Mouse (Mus musculus) forebrain, embryonic 16.5 days (tissue): ENCODE data around the gene AA986860. TPM values are rescaled to one million over a fixed set of nuclear protein-coding genes. Genes with fewer than 3 reads are reported as not detected.

ENCODE experiments used
- ATAC-seq: fragments of 200-750 bp; cut with Nextera tagmentation; 2 replicates; pipeline ENCODE4 v1.8.0; 2017; ENCODE audit warnings: mild to moderate bottlenecking, moderate library complexity
- H3K27ac ChIP-seq: fragments of 300-500 bp; sonication (generic); 2 replicates; pipeline ENCODE4 v1.5.1; 2014; ENCODE audit warnings: low read length, control low read depth
- H3K27me3 ChIP-seq: fragments of 300-500 bp; sonication (generic); replicated peaks from 2 replicates; pipeline ENCODE4 v1.6.1; 2014; ENCODE audit warnings: low read length; ENCODE audit not compliant: control insufficient read depth, insufficient read depth
- H3K36me3 ChIP-seq: fragments of 300-500 bp; sonication (generic); 2 replicates; pipeline ENCODE4 v1.6.1; 2014; ENCODE audit not compliant: control insufficient read depth, insufficient read depth
- H3K4me1 ChIP-seq: fragments of 300-500 bp; sonication (generic); replicated peaks from 2 replicates; pipeline ENCODE4 v1.6.1; 2014; ENCODE audit warnings: low read length; ENCODE audit not compliant: control insufficient read depth, insufficient read depth
- H3K4me2 ChIP-seq: fragments of 300-500 bp; sonication (generic); 2 replicates; pipeline ENCODE4 v1.6.1; 2014; ENCODE audit warnings: mild to moderate bottlenecking, low read length, control low read depth
- H3K4me3 ChIP-seq: fragments of 300-500 bp; sonication (generic); replicated peaks from 2 replicates; pipeline ENCODE4 v1.5.1; 2014; ENCODE audit warnings: mild to moderate bottlenecking, low read length, control low read depth
- H3K9ac ChIP-seq: fragments of 300-500 bp; sonication (generic); replicated peaks from 2 replicates; pipeline ENCODE4 v1.6.1; 2014; ENCODE audit warnings: low read depth, low read length, control low read depth
- H3K9me3 ChIP-seq: fragments of 300-500 bp; sonication (generic); 2 replicates; pipeline ENCODE4 v1.6.1; 2016; ENCODE audit warnings: low read length; ENCODE audit not compliant: control insufficient read depth
- WGBS: fragments of 180-500 bp; shearing (Covaris S2); extraction: QIAGEN DNeasy Blood & Tissue Kit; methylation state at CpG from one replicate; pipeline ENCODE4 v1.1.7; 2014; 5-methylcytosine and 5-hydroxymethylcytosine counted together
- polyA plus RNA-seq: library from polyadenylated mRNA; unstranded; fragments of >200 nt; fragmentation: Nextera tagmentation; extraction: Ambion mirVana; gene quantifications from 2 replicates; pipeline ENCODE4 v1.2.1, GENCODE M21; 2015

The AA986860 gene
- polyA plus RNA-seq, 1 experiment from 2014 or later, result 0.47 TPM

GRCm38 (mm10) chr1:130764027-130764461, 32.3 kb downstream of the AA986860 start:
- Histone ChIP-seq H3K27ac (no peak overlapping the region), H3K4me3 (no peak overlapping the region), H3K4me2 (no peak overlapping the region), H3K36me3 (no peaks in the 10 kb centered on the region), H3K9ac (no peak overlapping the region), H3K9me3 (no peaks in the 10 kb centered on the region), H3K4me1 (no peaks in the 10 kb centered on the region), H3K27me3 (no peaks in the 10 kb centered on the region)
- ATAC-seq, result no peak
- WGBS, result 89% methylated on average over 12 of the region's 12 CpGs

- no peaks in the 10 kb centered on the region for H3K9me3 ChIP-seq
- no peaks in the 10 kb centered on the region for H3K36me3 ChIP-seq
- no peak for ATAC-seq
- no peak overlapping the region for H3K4me2 ChIP-seq
- no peak overlapping the region for H3K27ac ChIP-seq
- H3K4me1 ChIP-seq, result no peaks in the 10 kb centered on the region
- no peak overlapping the region for H3K9ac ChIP-seq
- no peak overlapping the region for H3K4me3 ChIP-seq
- no peaks in the 10 kb centered on the region for H3K27me3 ChIP-seq
- WGBS, result 80% methylated on average over 5 of the region's 5 CpGs
These were observed 35.3 kb downstream of the AA986860 start for GRCm38 (mm10) chr1:130767066-130767465.

GRCm38 (mm10) chr1:130769925-130770324, 38.1 kb downstream of the AA986860 start:
- Histone ChIP-seq H3K4me3 (no peak overlapping the region), H3K4me1 (no peaks in the 10 kb centered on the region), H3K9ac (no peak overlapping the region), H3K27ac (no peak overlapping the region), H3K27me3 (no peaks in the 10 kb centered on the region), H3K4me2 (no peak overlapping the region), H3K9me3 (no peaks in the 10 kb centered on the region), H3K36me3 (no peaks in the 10 kb centered on the region)
- ATAC-seq, result no peak
- 90% methylated on average over 2 of the region's 2 CpGs for WGBS

GRCm38 (mm10) chr1:130770487-130770886, 38.7 kb downstream of the AA986860 start:
- Histone ChIP-seq H3K4me2 (no peak overlapping the region), H3K9ac (no peak overlapping the region), H3K27ac (no peak overlapping the region), H3K4me1 (no peaks in the 10 kb centered on the region), H3K4me3 (no peak overlapping the region), H3K9me3 (no peaks in the 10 kb centered on the region), H3K36me3 (no peaks in the 10 kb centered on the region), H3K27me3 (no peaks in the 10 kb centered on the region)
- 92% methylated on average over 4 of the region's 4 CpGs for WGBS
- no peak for ATAC-seq

DNA sequence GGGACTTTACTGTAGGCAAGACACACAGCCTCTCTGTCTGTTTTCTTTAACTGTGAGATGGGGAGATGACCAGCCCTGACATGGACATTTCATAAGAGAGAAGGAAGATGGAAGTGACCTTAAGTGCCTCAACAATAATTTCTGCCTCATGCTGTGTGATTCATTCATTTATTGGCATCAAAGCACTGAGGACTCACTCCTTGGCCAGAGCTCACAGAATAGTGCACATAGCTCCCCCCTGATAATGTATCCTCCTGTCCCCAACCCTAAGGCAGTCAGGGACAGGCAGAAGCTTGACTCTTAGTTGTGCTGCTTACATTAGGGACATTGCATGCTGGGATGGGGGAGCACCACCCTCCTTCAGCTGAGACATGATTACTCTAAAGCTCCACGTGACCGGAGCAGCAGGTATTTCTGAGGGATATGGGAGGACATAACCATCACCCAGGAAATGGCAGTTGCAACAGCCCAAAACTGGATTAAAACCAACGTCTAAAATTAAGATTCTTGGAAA, 39.3 kb downstream of the AA986860 start:
- Histone ChIP-seq H3K4me2 (no peak overlapping the region), H3K4me3 (no peak overlapping the region), H3K9ac (no peak overlapping the region), H3K4me1 (no peaks in the 10 kb centered on the region; the same call in 1 of the 2 replicates), H3K36me3 (no peaks in the 10 kb centered on the region), H3K27ac (no peak overlapping the region), H3K9me3 (no peaks in the 10 kb centered on the region), H3K27me3 (no peaks in the 10 kb centered on the region)
- ATAC-seq, result no peak
- 71% methylated on average over 3 of the region's 3 CpGs for WGBS

GRCm38 (mm10) chr1:130775234-130775633, 43.5 kb downstream of the AA986860 start:
- ATAC-seq, result no peak
- Histone ChIP-seq H3K4me3 (no peak overlapping the region), H3K4me2 (no peak overlapping the region), H3K9me3 (no peaks in the 10 kb centered on the region), H3K9ac (no peak overlapping the region), H3K27me3 (no peaks in the 10 kb centered on the region), H3K4me1 (no peaks in the 10 kb centered on the region; the same call in 1 of the 2 replicates), H3K27ac (no peak overlapping the region), H3K36me3 (no peaks in the 10 kb centered on the region)
- 48% methylated on average over 2 of the region's 2 CpGs for WGBS

- no peak for ATAC-seq
- no peak overlapping the region for H3K27ac ChIP-seq
- WGBS, result 80% methylated on average over 7 of the region's 7 CpGs
- no peaks in the 10 kb centered on the region for H3K9me3 ChIP-seq
- H3K36me3 ChIP-seq, result no peaks in the 10 kb centered on the region
- no peaks in the 10 kb centered on the region; the same call in 1 of the 2 replicates for H3K4me1 ChIP-seq
- no peak overlapping the region for H3K4me2 ChIP-seq
- no peaks in the 10 kb centered on the region for H3K27me3 ChIP-seq
- H3K4me3 ChIP-seq, result no peak overlapping the region
- H3K9ac ChIP-seq, result no peak overlapping the region
These were observed 44.0 kb downstream of the AA986860 start for GRCm38 (mm10) chr1:130775691-130776331.

GRCm38 (mm10) chr1:130776645-130777044, 44.9 kb downstream of the AA986860 start:
- Histone ChIP-seq H3K4me3 (no peak overlapping the region), H3K27me3 (no peaks in the 10 kb centered on the region), H3K27ac (no peak overlapping the region), H3K36me3 (no peaks in the 10 kb centered on the region), H3K9ac (no peak overlapping the region), H3K9me3 (no peaks in the 10 kb centered on the region), H3K4me2 (no peak overlapping the region), H3K4me1 (no peaks in the 10 kb centered on the region; the same call in 1 of the 2 replicates)
- 92% methylated on average over 1 of the region's 1 CpGs for WGBS
- no peak for ATAC-seq

DNA sequence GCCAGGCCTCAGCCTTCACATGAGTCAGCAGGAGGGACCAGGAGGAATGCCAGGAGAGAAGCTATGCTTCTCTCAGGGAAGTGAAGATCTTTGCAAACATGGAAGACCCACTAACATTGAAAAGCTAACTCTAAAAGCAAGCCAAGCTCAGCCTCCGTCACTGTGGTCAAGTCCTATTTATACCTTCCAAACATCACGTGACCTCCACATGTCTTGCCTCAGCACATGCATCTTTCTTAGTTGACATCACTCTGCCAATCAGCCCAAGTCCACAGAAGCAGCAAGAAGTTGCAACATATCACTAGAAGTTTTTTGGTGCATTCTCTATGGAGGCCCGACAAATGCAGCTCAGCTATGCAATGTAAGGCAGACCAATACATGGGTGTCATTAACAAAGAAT, 48.1 kb downstream of the AA986860 start:
- Histone ChIP-seq H3K27me3 (no peaks in the 10 kb centered on the region), H3K9ac (no peak overlapping the region), H3K27ac (no peak overlapping the region), H3K4me1 (no peaks in the 10 kb centered on the region; the same call in 1 of the 2 replicates), H3K4me2 (no peak overlapping the region), H3K4me3 (no peak overlapping the region), H3K9me3 (no peaks in the 10 kb centered on the region), H3K36me3 (no peaks in the 10 kb centered on the region)
- ATAC-seq, result no peak
- 91% methylated on average over 3 of the region's 3 CpGs for WGBS
